Mouse (Mus musculus) limb, embryonic 12.5 days (tissue): ENCODE measurements at regions not wholly inside any gene's neighbourhood (a gene's known extent, or its start where the extent isn't known, plus 50 kb on each side); places are given as distances from the start of the nearest gene placed in this dataset.

Experiments
- ATAC-seq: fragments of 200-750 bp; cut with Nextera tagmentation; 2 replicates; pipeline ENCODE4 v1.8.0; 2017; ENCODE audit warnings: low read depth, moderate TSS enrichment; ENCODE audit not compliant: insufficient number of reproducible peaks, insufficient read depth, low FRiP score, low TSS enrichment
- H3K27ac ChIP-seq: fragments of 300-500 bp; sonication (generic); 2 replicates; pipeline ENCODE4 v1.5.1; 2016; ENCODE audit warnings: mild to moderate bottlenecking, moderate library complexity
- H3K27me3 ChIP-seq: fragments of 300-500 bp; sonication (generic); 2 replicates; pipeline ENCODE4 v1.6.1; 2016; ENCODE audit warnings: mild to moderate bottlenecking, moderate library complexity
- H3K36me3 ChIP-seq: fragments of 300-500 bp; sonication (generic); 2 replicates; pipeline ENCODE4 v1.6.1; 2016; ENCODE audit warnings: mild to moderate bottlenecking, moderate library complexity
- H3K4me1 ChIP-seq: fragments of 300-500 bp; sonication (generic); replicated peaks from 2 replicates; pipeline ENCODE4 v1.6.1; 2016
- H3K4me2 ChIP-seq: fragments of 300-500 bp; sonication (generic); 2 replicates; pipeline ENCODE4 v1.6.1; 2016; ENCODE audit warnings: mild to moderate bottlenecking, moderate library complexity
- H3K4me3 ChIP-seq: fragments of 300-500 bp; sonication (generic); replicated peaks from 2 replicates; pipeline ENCODE4 v1.5.1; 2016; ENCODE audit warnings: mild to moderate bottlenecking
- H3K9ac ChIP-seq: fragments of 300-500 bp; sonication (generic); replicated peaks from 2 replicates; pipeline ENCODE4 v1.6.1; 2016; ENCODE audit warnings: mild to moderate bottlenecking, moderate library complexity
- H3K9me3 ChIP-seq: fragments of 300-500 bp; sonication (generic); 2 replicates; pipeline ENCODE4 v1.6.1; 2016; ENCODE audit warnings: mild to moderate bottlenecking, moderate library complexity
- WGBS: fragments of 180-500 bp; shearing (Covaris S2); methylation state at CpG from one replicate; pipeline ENCODE4 v1.1.7; 2016; 5-methylcytosine and 5-hydroxymethylcytosine counted together

DNA sequence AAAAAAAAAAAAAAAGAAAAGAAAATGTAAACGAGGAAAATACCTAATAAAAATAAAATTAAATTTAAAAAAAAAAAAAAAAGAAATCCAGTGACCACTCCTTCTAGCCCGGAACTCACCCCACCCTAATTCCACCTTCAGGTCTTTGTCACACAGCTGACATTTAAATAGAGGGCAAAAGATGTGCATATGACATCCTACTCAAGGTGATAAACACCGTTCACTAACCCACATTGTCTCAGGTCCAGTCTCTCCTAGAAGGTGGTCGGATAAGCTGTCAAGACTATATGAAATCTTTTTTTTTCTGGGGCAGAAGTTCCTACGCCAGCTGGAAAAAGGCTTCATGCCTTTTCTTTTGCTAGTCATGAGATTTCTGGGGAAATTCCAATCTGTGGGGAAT lies 226.6 kb upstream of the Tbl1xr1 start:
- no peaks in the 10 kb centered on the region for H3K36me3 ChIP-seq
- no peak overlapping the region for H3K27ac ChIP-seq
- WGBS: 85% methylated on average over 5 of the region's 5 CpGs
- H3K4me1 ChIP-seq: no peaks in the 10 kb centered on the region
- no peak overlapping the region for H3K9ac ChIP-seq
- H3K27me3 ChIP-seq: no peaks in the 10 kb centered on the region
- H3K4me3 ChIP-seq: no peak overlapping the region
- no peaks in the 10 kb centered on the region for H3K9me3 ChIP-seq
- no peak overlapping the region for H3K4me2 ChIP-seq
- no peak for ATAC-seq

DNA sequence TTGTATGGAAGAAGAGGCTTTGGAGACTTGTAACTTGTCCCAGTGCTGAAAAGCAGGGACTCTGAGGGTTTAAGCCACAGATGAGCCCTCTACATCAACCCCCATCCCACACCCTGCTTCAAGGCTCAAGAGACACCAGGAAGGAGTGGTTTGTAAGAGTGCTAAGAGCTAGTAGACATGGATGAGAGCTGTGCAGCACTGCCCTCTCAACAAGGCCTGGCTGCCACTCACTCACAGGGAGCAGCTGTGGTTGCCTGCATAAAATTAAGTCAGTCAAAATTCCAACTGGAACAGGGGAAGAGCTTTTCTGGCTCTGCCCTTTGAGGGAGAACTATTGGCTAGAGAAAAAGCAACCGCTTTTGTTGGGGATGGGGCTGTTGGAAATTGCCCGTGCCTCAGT lies 225.5 kb upstream of the Tbl1xr1 start:
- Histone ChIP-seq H3K27ac (no peak overlapping the region), H3K9me3 (no peaks in the 10 kb centered on the region), H3K9ac (no peak overlapping the region), H3K4me3 (no peak overlapping the region), H3K4me1 (no peaks in the 10 kb centered on the region), H3K36me3 (no peaks in the 10 kb centered on the region), H3K27me3 (no peaks in the 10 kb centered on the region), H3K4me2 (no peak overlapping the region)
- ATAC-seq: no peak
- WGBS: 94% methylated on average over 2 of the region's 2 CpGs

DNA sequence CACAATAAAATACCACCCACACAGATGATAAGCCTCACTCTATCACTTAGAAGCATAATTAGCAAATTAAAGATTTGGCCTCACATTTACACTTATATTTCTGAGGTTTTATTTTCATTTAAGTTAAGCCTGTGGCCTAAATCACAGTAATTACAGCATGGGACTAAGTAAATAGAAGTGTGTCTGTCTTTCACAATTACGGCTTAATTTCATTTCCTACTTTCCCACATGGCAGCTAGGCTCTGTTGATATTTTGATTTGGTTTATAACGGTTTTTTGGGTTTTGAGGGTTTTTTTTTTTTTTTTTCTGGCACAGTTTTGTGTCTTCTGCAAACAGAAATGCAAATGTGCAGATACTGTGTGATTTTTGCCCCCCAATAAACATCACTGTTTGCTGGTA lies 222.1 kb upstream of the Tbl1xr1 start:
- Histone ChIP-seq H3K27ac (no peak overlapping the region), H3K9ac (no peak overlapping the region), H3K9me3 (no peaks in the 10 kb centered on the region), H3K4me1 (no peaks in the 10 kb centered on the region), H3K4me2 (no peak overlapping the region), H3K36me3 (no peaks in the 10 kb centered on the region), H3K4me3 (no peak overlapping the region), H3K27me3 (no peaks in the 10 kb centered on the region)
- WGBS: 76% methylated on average over 2 of the region's 2 CpGs
- no peak for ATAC-seq

DNA sequence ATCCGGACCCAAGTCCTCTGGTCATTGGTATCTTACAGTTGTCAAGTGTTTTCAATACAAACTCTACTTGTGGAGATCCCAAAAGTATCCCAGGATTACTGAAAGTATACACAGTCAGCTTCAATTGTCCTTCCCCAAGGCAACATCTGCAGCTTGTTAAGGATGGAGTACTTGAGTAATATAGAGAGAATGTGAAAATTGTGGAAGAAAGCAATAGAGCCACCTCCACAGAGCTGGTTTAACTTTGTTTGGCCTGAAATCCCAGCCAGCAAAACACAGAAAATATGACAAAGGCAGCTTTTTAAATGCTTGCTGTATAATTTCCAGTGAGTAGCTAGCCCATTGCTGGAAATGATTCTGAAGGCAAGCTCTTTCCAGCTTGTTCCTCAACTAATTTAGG lies 217.0 kb upstream of the Tbl1xr1 start:
- H3K9me3 ChIP-seq: no peaks in the 10 kb centered on the region
- no peak overlapping the region for H3K9ac ChIP-seq
- H3K36me3 ChIP-seq: no peaks in the 10 kb centered on the region
- H3K4me1 ChIP-seq: 0 out of 2 replicates have a peak, but pooled peaks cover 3% of the 10 kb centered on the region
- H3K4me2 ChIP-seq: no peak overlapping the region
- no peak for ATAC-seq
- H3K27me3 ChIP-seq: no peaks in the 10 kb centered on the region
- 82% methylated on average over 1 of the region's 1 CpGs for WGBS
- H3K4me3 ChIP-seq: no peak overlapping the region
- no peak overlapping the region for H3K27ac ChIP-seq

DNA sequence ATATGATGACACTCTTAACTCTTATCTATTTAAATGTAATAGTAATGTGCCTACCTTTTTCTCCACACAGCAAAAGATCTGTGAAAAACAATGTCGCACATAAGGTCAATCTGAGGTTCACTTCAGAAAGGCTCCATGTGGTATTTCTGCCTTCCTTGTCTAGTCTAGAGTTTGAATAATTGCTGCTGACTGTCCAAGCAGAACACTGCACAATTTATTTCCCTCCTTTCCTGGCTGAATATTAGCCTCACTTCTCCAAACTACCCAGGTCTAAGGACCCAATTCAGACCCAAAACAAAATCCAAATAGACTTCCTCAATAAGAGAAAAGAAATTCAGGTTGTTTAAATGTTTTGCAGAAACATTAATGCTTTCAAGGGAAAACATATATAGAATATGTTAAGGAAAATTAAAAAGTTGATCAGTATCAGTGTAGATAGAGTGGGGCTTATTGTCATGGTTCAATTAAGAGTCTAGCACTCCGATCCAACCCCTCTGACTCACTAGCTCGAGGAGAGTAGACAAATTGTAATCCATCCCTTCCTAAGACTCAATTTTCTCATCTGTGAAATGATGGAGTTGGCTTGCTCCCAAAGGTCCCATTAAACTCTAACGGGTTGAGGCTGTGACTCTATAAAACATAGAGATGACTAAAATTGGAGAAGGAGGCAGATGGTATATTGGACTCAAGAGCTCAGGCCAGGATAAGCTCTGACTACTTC lies 215.4 kb upstream of the Tbl1xr1 start:
- Histone ChIP-seq H3K9ac (no peak overlapping the region), H3K27ac (no peak overlapping the region), H3K9me3 (no peaks in the 10 kb centered on the region), H3K4me2 (no peak overlapping the region), H3K27me3 (no peaks in the 10 kb centered on the region), H3K4me1 (0 out of 2 replicates have a peak, but pooled peaks cover 3% of the 10 kb centered on the region), H3K36me3 (no peaks in the 10 kb centered on the region), H3K4me3 (no peak overlapping the region)
- WGBS: 59% methylated on average over 4 of the region's 4 CpGs
- no peak for ATAC-seq

DNA sequence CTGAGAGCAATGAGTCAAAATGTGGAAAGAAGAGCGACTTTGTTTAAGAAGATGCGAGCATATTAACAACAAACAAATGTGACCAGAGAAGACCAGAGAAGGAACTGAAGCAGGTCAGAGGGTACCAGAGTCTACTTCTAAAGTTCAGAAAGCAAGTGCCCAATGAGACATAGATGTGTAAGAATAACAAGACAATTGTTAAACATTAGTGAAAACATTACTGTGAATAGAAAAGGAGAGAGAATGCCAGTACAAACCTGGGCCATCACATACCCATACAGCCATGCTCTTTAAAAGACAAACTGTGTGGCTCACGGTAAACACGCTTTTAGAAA lies 214.8 kb upstream of the Tbl1xr1 start:
- 91% methylated on average over 4 of the region's 4 CpGs for WGBS
- Histone ChIP-seq H3K4me3 (no peak overlapping the region), H3K9me3 (no peaks in the 10 kb centered on the region), H3K27me3 (no peaks in the 10 kb centered on the region), H3K4me1 (0 out of 2 replicates have a peak, but pooled peaks cover 3% of the 10 kb centered on the region), H3K27ac (no peak overlapping the region), H3K9ac (no peak overlapping the region), H3K36me3 (no peaks in the 10 kb centered on the region), H3K4me2 (no peak overlapping the region)
- ATAC-seq: no peak

DNA sequence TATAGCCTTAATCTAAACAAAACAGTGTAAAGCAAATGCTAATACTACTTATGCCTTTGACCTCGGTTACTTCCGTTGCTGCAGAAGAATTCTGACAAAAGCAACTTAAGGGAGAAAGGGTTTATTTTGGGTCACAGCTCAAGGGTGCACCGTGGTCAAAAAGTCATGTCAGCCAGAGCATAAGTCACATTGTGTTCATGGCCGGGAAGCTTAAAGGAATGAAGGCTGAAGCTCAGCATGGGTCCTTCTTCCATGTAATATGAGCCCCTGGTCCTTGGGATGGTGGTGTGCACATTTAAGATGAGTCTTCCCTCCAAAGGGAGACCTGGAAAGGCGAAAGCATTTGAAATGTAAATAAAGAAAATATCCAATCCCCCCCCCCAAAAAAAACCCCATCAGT lies 212.1 kb upstream of the Tbl1xr1 start:
- 69% methylated on average over 5 of the region's 5 CpGs for WGBS
- H3K27ac ChIP-seq: no peak overlapping the region
- H3K4me2 ChIP-seq: no peak overlapping the region
- H3K4me1 ChIP-seq: 0 out of 2 replicates have a peak, but pooled peaks cover 3% of the 10 kb centered on the region
- H3K9me3 ChIP-seq: no peaks in the 10 kb centered on the region
- H3K4me3 ChIP-seq: no peak overlapping the region
- H3K36me3 ChIP-seq: no peaks in the 10 kb centered on the region
- no peak for ATAC-seq
- H3K27me3 ChIP-seq: no peaks in the 10 kb centered on the region
- no peak overlapping the region for H3K9ac ChIP-seq

DNA sequence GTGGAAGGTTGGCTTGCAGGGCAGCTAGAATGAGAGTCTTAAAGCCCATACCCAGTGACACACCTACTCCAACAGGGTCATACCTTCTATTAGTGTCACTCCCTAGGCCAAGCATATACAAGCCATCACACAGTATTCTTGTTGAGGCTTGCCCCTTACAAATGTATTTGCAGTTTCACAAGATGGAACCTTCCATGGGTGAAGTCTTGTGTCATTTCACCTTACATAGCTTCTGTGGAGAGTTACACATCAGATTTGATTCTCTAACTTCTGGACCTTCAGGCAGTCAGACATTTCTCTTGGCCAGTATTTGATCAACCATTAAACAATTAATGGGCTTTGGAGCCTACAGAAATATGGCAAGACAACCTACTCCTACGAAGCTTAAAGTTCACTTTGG lies 210.6 kb upstream of the Tbl1xr1 start:
- no peak overlapping the region for H3K4me3 ChIP-seq
- ATAC-seq: no peak
- H3K27ac ChIP-seq: no peak overlapping the region
- no peaks in the 10 kb centered on the region for H3K36me3 ChIP-seq
- no peak overlapping the region for H3K4me2 ChIP-seq
- no peaks in the 10 kb centered on the region for H3K27me3 ChIP-seq
- H3K4me1 ChIP-seq: 0 out of 2 replicates have a peak, but pooled peaks cover 3% of the 10 kb centered on the region
- WGBS: 93% methylated on average over 1 of the region's 1 CpGs
- no peak overlapping the region for H3K9ac ChIP-seq
- no peaks in the 10 kb centered on the region for H3K9me3 ChIP-seq

DNA sequence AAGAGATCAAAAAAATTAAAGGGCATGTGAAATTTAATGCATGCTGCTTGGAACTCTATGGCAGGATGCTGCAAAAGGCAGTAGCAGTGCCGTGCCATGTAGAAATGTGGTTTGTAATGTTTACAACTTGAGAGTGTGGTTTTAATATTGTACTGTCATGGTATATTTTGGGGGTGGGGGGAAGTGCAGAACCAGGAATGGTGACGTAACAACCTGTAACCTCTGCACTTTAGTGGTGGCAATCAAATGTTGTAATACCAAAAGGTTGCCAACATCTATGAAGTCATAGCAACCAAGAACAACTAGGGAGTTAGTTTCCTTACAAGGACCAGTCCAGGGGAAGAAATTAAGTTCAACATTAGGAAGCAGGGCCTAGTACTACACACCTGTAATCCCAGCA lies 198.1 kb upstream of the Tbl1xr1 start:
- H3K4me3 ChIP-seq: no peak overlapping the region
- no peaks in the 10 kb centered on the region for H3K9me3 ChIP-seq
- H3K36me3 ChIP-seq: no peaks in the 10 kb centered on the region
- no peak overlapping the region for H3K27ac ChIP-seq
- no peak overlapping the region for H3K4me2 ChIP-seq
- ATAC-seq: no peak
- no peaks in the 10 kb centered on the region for H3K4me1 ChIP-seq
- no peaks in the 10 kb centered on the region for H3K27me3 ChIP-seq
- WGBS: 80% methylated on average over 2 of the region's 2 CpGs
- H3K9ac ChIP-seq: no peak overlapping the region

DNA sequence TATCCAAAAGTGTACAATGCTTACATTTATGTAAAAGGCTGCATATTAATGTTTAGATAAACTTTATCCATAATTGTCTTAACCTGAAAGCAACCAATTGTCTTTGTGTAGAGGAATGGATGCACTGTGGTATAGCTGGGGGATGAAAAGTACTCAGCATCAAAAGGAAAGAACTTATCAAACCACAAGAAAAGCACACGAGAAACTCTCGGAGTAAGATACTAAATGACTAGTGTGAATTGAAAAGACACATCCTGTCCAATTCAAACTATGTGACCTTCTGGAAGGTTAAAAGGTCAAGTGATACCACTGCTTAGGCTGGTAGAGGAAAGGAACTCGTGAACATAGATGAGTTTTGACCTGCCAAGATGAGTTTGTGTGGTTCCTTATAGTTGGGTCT lies 192.2 kb upstream of the Tbl1xr1 start:
- no peak overlapping the region for H3K9ac ChIP-seq
- H3K36me3 ChIP-seq: no peaks in the 10 kb centered on the region
- no peak overlapping the region for H3K27ac ChIP-seq
- no peak overlapping the region for H3K4me3 ChIP-seq
- WGBS: 90% methylated on average over 3 of the region's 3 CpGs
- no peak overlapping the region for H3K4me2 ChIP-seq
- ATAC-seq: no peak
- H3K4me1 ChIP-seq: no peaks in the 10 kb centered on the region; the same call in 1 of the 2 replicates
- no peaks in the 10 kb centered on the region for H3K27me3 ChIP-seq
- no peaks in the 10 kb centered on the region for H3K9me3 ChIP-seq

DNA sequence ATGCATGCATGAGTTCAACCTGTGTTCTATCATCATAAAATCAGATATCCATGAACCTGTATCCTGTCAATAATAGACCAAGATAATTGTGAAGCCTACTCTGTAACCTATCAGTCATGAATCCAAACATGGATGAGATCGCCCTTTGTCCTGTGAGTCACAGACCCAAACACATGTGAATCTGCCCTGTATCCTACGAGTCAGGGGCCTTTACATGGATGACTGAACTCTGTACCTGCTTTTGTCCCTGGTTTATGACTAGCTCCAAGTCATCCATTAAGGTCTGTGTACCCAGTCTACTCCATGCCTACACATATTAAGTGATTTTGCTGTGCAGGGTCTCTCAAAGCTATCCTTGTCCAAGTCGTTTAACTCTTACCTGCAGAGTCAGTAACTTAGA lies 187.7 kb upstream of the Tbl1xr1 start:
- Histone ChIP-seq H3K9ac (no peak overlapping the region), H3K4me1 (peaks cover 8% of the 10 kb centered on the region), H3K9me3 (no peaks in the 10 kb centered on the region), H3K27me3 (no peaks in the 10 kb centered on the region), H3K36me3 (no peaks in the 10 kb centered on the region), H3K4me2 (no peak overlapping the region), H3K4me3 (no peak overlapping the region), H3K27ac (no peak overlapping the region)
- 90% methylated on average over 3 of the region's 3 CpGs for WGBS
- ATAC-seq: no peak

DNA sequence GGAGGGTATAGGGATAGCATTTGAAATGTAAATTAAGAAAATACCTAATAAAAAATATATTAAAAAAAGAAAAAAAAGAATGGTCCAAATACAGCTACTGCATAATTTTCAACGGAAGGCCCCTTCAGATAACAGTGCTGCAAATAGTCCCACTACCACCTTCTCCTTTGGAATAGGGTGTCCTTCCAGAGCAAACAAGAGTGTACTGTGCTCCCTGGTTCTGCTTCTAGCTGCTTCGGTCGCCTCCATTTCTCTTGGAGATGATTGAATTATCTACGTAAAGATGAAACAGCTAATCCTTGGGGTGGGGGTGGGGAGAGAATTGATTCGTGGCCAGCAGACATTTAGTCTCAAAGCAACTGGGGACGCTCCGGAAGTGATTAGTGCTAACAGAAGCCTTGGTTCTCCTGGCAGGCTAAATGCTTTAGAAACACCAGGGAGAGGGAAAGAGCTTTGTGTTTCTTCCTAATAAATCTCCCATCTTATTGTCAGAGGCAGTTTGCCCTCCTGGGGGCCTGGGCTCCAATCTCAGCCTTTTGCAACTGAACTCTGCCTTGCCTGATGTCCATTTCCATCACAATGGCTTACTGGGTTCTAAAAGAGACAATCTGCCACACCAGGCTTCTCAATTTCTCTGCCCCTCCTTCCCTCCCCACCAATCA lies 184.5 kb upstream of the Tbl1xr1 start:
- Histone ChIP-seq H3K4me1 (peaks cover 8% of the 10 kb centered on the region; the same call in 1 of the 2 replicates), H3K9ac (no peak overlapping the region), H3K36me3 (no peaks in the 10 kb centered on the region), H3K9me3 (no peaks in the 10 kb centered on the region), H3K4me2 (no peak overlapping the region), H3K4me3 (no peak overlapping the region), H3K27me3 (no peaks in the 10 kb centered on the region), H3K27ac (no peak overlapping the region)
- WGBS: 26% methylated on average over 7 of the region's 7 CpGs
- no peak for ATAC-seq
